Mouse (Mus musculus): ENCODE data around the gene Atxn7l1.

DNA sequence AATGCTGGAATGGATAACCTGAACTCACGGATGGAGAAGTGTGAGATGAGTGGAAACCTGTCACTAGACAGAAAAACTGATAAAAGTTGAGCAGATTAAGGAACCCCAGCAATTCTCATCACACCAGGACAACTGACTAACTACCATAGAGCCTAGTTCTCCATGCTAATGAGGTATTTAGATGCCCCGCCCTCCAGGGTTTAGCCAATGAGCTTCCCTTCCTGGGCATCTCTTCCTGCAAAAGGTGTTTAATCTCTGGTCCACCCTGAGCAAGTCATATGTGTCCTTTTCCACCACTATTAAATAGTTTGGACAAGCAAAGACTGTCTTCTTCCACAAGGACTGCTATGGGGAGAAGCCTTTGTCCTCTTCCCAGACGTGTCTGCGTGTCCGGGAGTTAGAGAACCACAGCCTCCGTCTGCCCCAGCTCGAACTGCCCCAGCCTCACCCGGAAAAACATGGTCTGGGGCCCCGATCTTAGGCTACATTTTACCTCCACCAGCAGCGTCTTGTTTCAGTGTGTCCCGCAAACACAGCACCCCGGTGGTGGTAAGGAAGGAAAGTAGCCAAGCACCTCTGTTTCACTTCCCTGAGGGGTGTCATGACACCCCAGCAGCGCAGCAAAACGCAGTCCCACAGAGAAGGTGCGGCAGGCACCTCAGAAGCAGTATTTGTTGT, 28.7 kb upstream of the Atxn7l1 start:
- TF ChIP-seq POLR2A (IDR thresholded peaks at IDR 0.05; ENCODE audit: insufficient read length, low read depth) = no peak
- TF ChIP-seq TCF12 (IDR thresholded peaks at IDR 0.05; ENCODE audit: insufficient read depth, poor library complexity, severe bottlenecking) = no peak
- no peak for TF ChIP-seq CEBPB (IDR thresholded peaks at IDR 0.05; ENCODE audit: insufficient read depth, poor library complexity, severe bottlenecking)
- no peak for TF ChIP-seq MYOD1 (IDR thresholded peaks at IDR 0.05; ENCODE audit: control insufficient read depth in 1 of 3, insufficient read length in 2 of 3, low read depth in 2 of 3)
- no peak for TF ChIP-seq E2F4 (IDR thresholded peaks at IDR 0.05; ENCODE audit: insufficient read depth)
- TF ChIP-seq TCF3 (IDR thresholded peaks at IDR 0.05; ENCODE audit: insufficient read length, low read depth) = no peak
- no peak for TF ChIP-seq MAX (IDR thresholded peaks at IDR 0.05; ENCODE audit: low read depth)
- TF ChIP-seq MYOG (IDR thresholded peaks at IDR 0.05; ENCODE audit: control insufficient read depth in 1 of 3, insufficient read depth in 1 of 3, insufficient read length in 2 of 3, low read depth in 2 of 3) = no peak
- TF ChIP-seq SRF (IDR thresholded peaks at IDR 0.05; ENCODE audit: control insufficient read depth, insufficient read length, low read depth) = no peak
- no peak for TF ChIP-seq REST (IDR thresholded peaks at IDR 0.05; ENCODE audit: insufficient read depth, insufficient read length)

Data from myocyte (in vitro differentiated cells).